Mouse (Mus musculus) C2C12 (cell line): ENCODE results near the gene Mapre3.

Experiments used
- CTCF ChIP-seq: IDR thresholded peaks from one replicate; pipeline ENCODE4 v1.5.1; 2011; ENCODE audit not compliant: control insufficient read depth, insufficient read depth, insufficient read length
- MAX ChIP-seq: IDR thresholded peaks from one replicate; pipeline ENCODE4 v1.6.1; 2011; ENCODE audit warnings: mild to moderate bottlenecking, control low read depth
- USF1 ChIP-seq: IDR thresholded peaks from one replicate; pipeline ENCODE4 v1.6.1; 2011; ENCODE audit warnings: low read depth, mild to moderate bottlenecking, control low read depth, moderate library complexity

DNA sequence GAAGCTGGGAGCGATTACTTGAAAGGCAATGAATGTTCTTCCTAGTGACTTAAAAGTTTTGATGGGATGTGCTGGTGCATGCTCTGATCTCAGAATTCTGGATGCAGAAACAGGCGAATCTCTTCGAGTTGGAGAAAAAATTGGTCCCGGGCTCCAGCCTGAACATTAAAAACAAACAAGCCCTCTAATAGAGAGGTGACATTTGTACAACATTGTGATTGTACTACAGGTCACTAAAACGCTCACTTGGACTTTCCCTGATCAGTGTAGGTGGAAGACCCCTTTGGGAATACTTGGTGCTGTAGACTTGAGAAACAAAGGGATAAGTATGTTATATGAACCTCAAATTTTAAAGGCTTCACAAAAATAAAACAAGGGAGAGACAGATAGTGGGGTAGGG is 72.3 kb downstream of the Mapre3 start:
- TF ChIP-seq MAX (no peak), CTCF (no peak), USF1 (no peak)
